Mouse (Mus musculus) intestine, embryonic 15.5 days (tissue): ENCODE results near the gene Brinp2. TPM values are rescaled to one million over a fixed set of nuclear protein-coding genes. Genes with fewer than 3 reads are reported as not detected.

Experiments used
- ATAC-seq: fragments of 200-750 bp; cut with Nextera tagmentation; 2 replicates; pipeline ENCODE4 v1.8.0; 2017; ENCODE audit warnings: moderate TSS enrichment, moderate library complexity
- H3K27ac ChIP-seq: fragments of 300-500 bp; sonication (generic); 2 replicates; pipeline ENCODE4 v1.5.1; 2015; ENCODE audit warnings: mild to moderate bottlenecking, inconsistent platforms
- H3K27me3 ChIP-seq: fragments of 300-500 bp; sonication (generic); replicated peaks from 2 replicates; pipeline ENCODE4 v1.6.1; 2015; ENCODE audit warnings: inconsistent platforms
- H3K36me3 ChIP-seq: fragments of 300-500 bp; sonication (generic); 2 replicates; pipeline ENCODE4 v1.6.1; 2015; ENCODE audit warnings: inconsistent platforms
- H3K4me1 ChIP-seq: fragments of 300-500 bp; sonication (generic); replicated peaks from 2 replicates; pipeline ENCODE4 v1.6.1; 2015; ENCODE audit warnings: inconsistent platforms
- H3K4me2 ChIP-seq: fragments of 300-500 bp; sonication (generic); replicated peaks from 2 replicates; pipeline ENCODE4 v1.6.1; 2015; ENCODE audit warnings: mild to moderate bottlenecking, inconsistent platforms
- H3K4me3 ChIP-seq: fragments of 300-500 bp; sonication (generic); replicated peaks from 2 replicates; pipeline ENCODE4 v1.5.1; 2015; ENCODE audit warnings: inconsistent platforms
- H3K9ac ChIP-seq: fragments of 300-500 bp; sonication (generic); 2 replicates; pipeline ENCODE4 v1.6.1; 2015; ENCODE audit warnings: inconsistent platforms
- H3K9me3 ChIP-seq: fragments of 300-500 bp; sonication (generic); 2 replicates; pipeline ENCODE4 v1.6.1; 2016; ENCODE audit warnings: inconsistent platforms
- WGBS: fragments of 180-500 bp; shearing (Covaris S2); methylation state at CpG from one replicate; pipeline ENCODE4 v1.1.7; 2015; 5-methylcytosine and 5-hydroxymethylcytosine counted together
- polyA plus RNA-seq: library from polyadenylated mRNA; unstranded; fragments of >200 nt; fragmentation: Nextera tagmentation; extraction: Ambion mirVana; gene quantifications from 2 replicates; pipeline ENCODE4 v1.2.1, GENCODE M21; 2015

Brinp2 gene
- polyA plus RNA-seq, 1 experiment from 2014 or later = 0.54 TPM

GRCm38 (mm10) chr1:158241848-158242556 lies 114.1 kb downstream of the Brinp2 start:
- no peaks in the 10 kb centered on the region for H3K36me3 ChIP-seq
- H3K27me3 ChIP-seq = no peaks in the 10 kb centered on the region
- H3K27ac ChIP-seq = no peak overlapping the region
- H3K9me3 ChIP-seq = no peaks in the 10 kb centered on the region
- ATAC-seq = no peak
- H3K9ac ChIP-seq = no peak overlapping the region
- H3K4me3 ChIP-seq = no peak overlapping the region
- no peak overlapping the region for H3K4me2 ChIP-seq
- no peaks in the 10 kb centered on the region for H3K4me1 ChIP-seq
- 83% methylated on average over 2 of the region's 2 CpGs for WGBS

GRCm38 (mm10) chr1:158239841-158240240 lies 116.3 kb downstream of the Brinp2 start:
- Histone ChIP-seq H3K9ac (no peak overlapping the region), H3K36me3 (no peaks in the 10 kb centered on the region), H3K4me1 (no peaks in the 10 kb centered on the region), H3K4me3 (no peak overlapping the region), H3K27ac (no peak overlapping the region), H3K9me3 (no peaks in the 10 kb centered on the region), H3K27me3 (no peaks in the 10 kb centered on the region), H3K4me2 (no peak overlapping the region)
- WGBS = 86% methylated on average over 2 of the region's 2 CpGs
- no peak for ATAC-seq

GRCm38 (mm10) chr1:158238722-158239121 lies 117.4 kb downstream of the Brinp2 start:
- Histone ChIP-seq H3K4me2 (no peak overlapping the region), H3K9me3 (no peaks in the 10 kb centered on the region), H3K4me3 (no peak overlapping the region), H3K27me3 (no peaks in the 10 kb centered on the region), H3K36me3 (no peaks in the 10 kb centered on the region), H3K4me1 (no peaks in the 10 kb centered on the region), H3K27ac (no peak overlapping the region), H3K9ac (no peak overlapping the region)
- no peak for ATAC-seq
- 67% methylated on average over 4 of the region's 4 CpGs for WGBS

GRCm38 (mm10) chr1:158228687-158229224 lies 127.4 kb downstream of the Brinp2 start:
- Histone ChIP-seq H3K27me3 (no peaks in the 10 kb centered on the region), H3K4me2 (no peak overlapping the region), H3K27ac (no peak overlapping the region), H3K9ac (no peak overlapping the region), H3K4me1 (no peaks in the 10 kb centered on the region), H3K4me3 (no peak overlapping the region), H3K36me3 (no peaks in the 10 kb centered on the region), H3K9me3 (no peaks in the 10 kb centered on the region)
- WGBS = 88% methylated on average over 9 of the region's 9 CpGs
- ATAC-seq = no peak

- WGBS = 51% methylated on average over 2 of the region's 2 CpGs
- H3K4me2 ChIP-seq = no peak overlapping the region
These were observed 128.9 kb downstream of the Brinp2 start for GRCm38 (mm10) chr1:158227239-158227638.

GRCm38 (mm10) chr1:158226689-158227088 lies 129.4 kb downstream of the Brinp2 start:
- 52% methylated on average over 2 of the region's 2 CpGs for WGBS

More at GRCm38 (mm10) chr1:158227239-158227638, 128.9 kb downstream of the Brinp2 start:
- H3K9me3 ChIP-seq = no peaks in the 10 kb centered on the region
- H3K36me3 ChIP-seq = no peaks in the 10 kb centered on the region
- H3K4me1 ChIP-seq = no peaks in the 10 kb centered on the region
- no peaks in the 10 kb centered on the region for H3K27me3 ChIP-seq
- H3K27ac ChIP-seq = no peak overlapping the region
- no peak overlapping the region for H3K9ac ChIP-seq
- no peak overlapping the region for H3K4me3 ChIP-seq
- no peak for ATAC-seq

GRCm38 (mm10) chr1:158221048-158221447 lies 135.1 kb downstream of the Brinp2 start:
- WGBS = 69% methylated on average over 4 of the region's 4 CpGs
- ATAC-seq = no peak
- Histone ChIP-seq H3K4me1 (no peaks in the 10 kb centered on the region), H3K27ac (no peak overlapping the region), H3K9me3 (no peaks in the 10 kb centered on the region), H3K4me3 (no peak overlapping the region), H3K27me3 (no peaks in the 10 kb centered on the region), H3K36me3 (no peaks in the 10 kb centered on the region), H3K9ac (no peak overlapping the region), H3K4me2 (no peak overlapping the region)

More at GRCm38 (mm10) chr1:158226689-158227088, 129.4 kb downstream of the Brinp2 start:
- ATAC-seq = no peak
- Histone ChIP-seq H3K4me3 (no peak overlapping the region), H3K9me3 (no peaks in the 10 kb centered on the region), H3K27me3 (no peaks in the 10 kb centered on the region), H3K9ac (no peak overlapping the region), H3K27ac (no peak overlapping the region), H3K4me1 (no peaks in the 10 kb centered on the region), H3K36me3 (no peaks in the 10 kb centered on the region), H3K4me2 (no peak overlapping the region)

GRCm38 (mm10) chr1:158220148-158220547 lies 136.0 kb downstream of the Brinp2 start:
- 88% methylated on average over 4 of the region's 4 CpGs for WGBS
- ATAC-seq = no peak
- no peaks in the 10 kb centered on the region for H3K27me3 ChIP-seq

GRCm38 (mm10) chr1:158218750-158219149 lies 137.4 kb downstream of the Brinp2 start:
- H3K27ac ChIP-seq = no peak overlapping the region
- H3K36me3 ChIP-seq = no peaks in the 10 kb centered on the region
- no peaks in the 10 kb centered on the region for H3K4me1 ChIP-seq
- 78% methylated on average over 1 of the region's 1 CpGs for WGBS
- no peaks in the 10 kb centered on the region for H3K27me3 ChIP-seq
- no peaks in the 10 kb centered on the region for H3K9me3 ChIP-seq
- no peak overlapping the region for H3K4me3 ChIP-seq
- H3K4me2 ChIP-seq = no peak overlapping the region
- no peak for ATAC-seq
- H3K9ac ChIP-seq = no peak overlapping the region

More at GRCm38 (mm10) chr1:158220148-158220547, 136.0 kb downstream of the Brinp2 start:
- no peaks in the 10 kb centered on the region for H3K36me3 ChIP-seq
- no peak overlapping the region for H3K9ac ChIP-seq
- H3K9me3 ChIP-seq = no peaks in the 10 kb centered on the region
- H3K4me1 ChIP-seq = no peaks in the 10 kb centered on the region
- H3K27ac ChIP-seq = no peak overlapping the region
- H3K4me2 ChIP-seq = no peak overlapping the region
- H3K4me3 ChIP-seq = no peak overlapping the region

GRCm38 (mm10) chr1:158218294-158218693 lies 137.8 kb downstream of the Brinp2 start:
- no peaks in the 10 kb centered on the region for H3K27me3 ChIP-seq
- WGBS = 70% methylated on average over 2 of the region's 2 CpGs
- H3K4me3 ChIP-seq = no peak overlapping the region
- no peaks in the 10 kb centered on the region for H3K4me1 ChIP-seq
- no peak for ATAC-seq
- H3K36me3 ChIP-seq = no peaks in the 10 kb centered on the region
- no peak overlapping the region for H3K4me2 ChIP-seq
- H3K9me3 ChIP-seq = no peaks in the 10 kb centered on the region
- no peak overlapping the region for H3K27ac ChIP-seq
- no peak overlapping the region for H3K9ac ChIP-seq

GRCm38 (mm10) chr1:158215581-158215980 lies 140.5 kb downstream of the Brinp2 start:
- Histone ChIP-seq H3K27ac (no peak overlapping the region), H3K27me3 (no peaks in the 10 kb centered on the region), H3K9me3 (no peaks in the 10 kb centered on the region), H3K9ac (no peak overlapping the region), H3K4me3 (no peak overlapping the region), H3K36me3 (no peaks in the 10 kb centered on the region), H3K4me1 (no peaks in the 10 kb centered on the region), H3K4me2 (no peak overlapping the region)
- WGBS = 67% methylated on average over 9 of the region's 9 CpGs
- ATAC-seq = no peak

- Histone ChIP-seq H3K9me3 (no peaks in the 10 kb centered on the region), H3K27ac (no peak overlapping the region), H3K27me3 (no peaks in the 10 kb centered on the region), H3K4me3 (no peak overlapping the region), H3K36me3 (no peaks in the 10 kb centered on the region), H3K4me2 (no peak overlapping the region), H3K9ac (no peak overlapping the region), H3K4me1 (no peaks in the 10 kb centered on the region)
- no peak for ATAC-seq
- WGBS = 52% methylated on average over 5 of the region's 5 CpGs
These were observed 141.4 kb downstream of the Brinp2 start for GRCm38 (mm10) chr1:158214743-158215142.

GRCm38 (mm10) chr1:158213736-158214135 lies 142.4 kb downstream of the Brinp2 start:
- no peaks in the 10 kb centered on the region for H3K4me1 ChIP-seq
- H3K4me3 ChIP-seq = no peak overlapping the region
- H3K27ac ChIP-seq = no peak overlapping the region
- ATAC-seq = no peak
- 78% methylated on average over 4 of the region's 4 CpGs for WGBS
- no peak overlapping the region for H3K9ac ChIP-seq
- no peaks in the 10 kb centered on the region for H3K9me3 ChIP-seq
- no peak overlapping the region for H3K4me2 ChIP-seq
- H3K36me3 ChIP-seq = no peaks in the 10 kb centered on the region
- H3K27me3 ChIP-seq = no peaks in the 10 kb centered on the region
